Mouse (Mus musculus): ENCODE measurements around the gene Padi3. TPM values are rescaled to one million over a fixed set of nuclear protein-coding genes. Genes with fewer than 3 reads are reported as not detected.

Gene Padi3
- not detected for total RNA-seq (2021)

GRCm38 (mm10) chr4:140810458-140811260, at the start of gene Padi3:
Gene Padi3 (minus strand): TSS chr4:140810648.
- intact Hi-C loops (cut with DNase I), result no loop called here
- no peak for DNase-seq (ENCODE audit: low spot score in 2 of 2)

GRCm38 (mm10) chr4:140859291-140859690, 48.8 kb upstream of the Padi3 start:
- no peak for DNase-seq (ENCODE audit: low spot score in 2 of 2)
- intact Hi-C loops (cut with DNase I), result no loop called here

DNA sequence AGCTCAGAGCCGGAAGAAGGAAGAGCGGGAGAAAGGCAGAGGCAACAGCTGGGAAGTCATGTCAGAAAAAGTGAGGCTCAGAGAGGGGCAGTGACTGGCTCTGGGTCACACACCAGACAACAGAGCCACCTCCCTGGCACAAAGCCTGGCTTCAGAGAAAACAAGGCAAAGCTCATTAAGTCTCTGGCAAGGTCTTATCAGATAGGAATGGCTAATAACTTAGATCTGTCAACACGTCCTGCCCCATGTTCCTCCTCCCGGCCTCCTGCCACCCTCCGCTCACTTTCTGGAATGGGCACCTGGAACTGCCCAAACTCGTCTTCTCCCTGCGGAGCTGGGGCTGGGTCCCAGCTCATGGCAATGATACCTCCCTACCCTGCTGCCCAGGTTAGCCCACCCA, 47.4 kb upstream of the Padi3 start:
- intact Hi-C loops (cut with DNase I), result no loop called here
- no peak for DNase-seq (ENCODE audit: low spot score in 2 of 2)

- no peak for DNase-seq (ENCODE audit: low spot score in 2 of 2)
- intact Hi-C loops (cut with DNase I), result no loop called here
Observed at GRCm38 (mm10) chr4:140857041-140857440, 46.6 kb upstream of the Padi3 start.

DNA sequence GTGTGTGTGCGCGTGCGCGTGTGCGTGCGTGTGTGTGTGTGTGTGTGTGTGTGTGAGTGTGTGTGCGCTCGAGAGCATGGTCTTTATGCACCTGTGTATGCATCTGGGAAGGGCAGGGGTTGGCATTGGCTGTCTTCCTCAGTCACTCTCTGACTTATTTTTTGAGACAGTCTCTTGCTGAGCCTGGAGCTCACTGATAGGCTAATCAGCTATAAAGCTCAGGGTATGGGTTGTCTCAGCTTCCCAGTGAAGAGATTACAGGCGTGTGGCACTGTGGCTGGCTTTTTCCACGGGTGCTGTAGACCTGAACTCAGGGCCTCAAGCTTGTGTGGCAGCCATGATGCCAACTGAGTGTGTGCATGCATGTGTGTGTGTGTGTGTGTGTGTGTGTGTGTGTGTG, 44.7 kb upstream of the Padi3 start:
- intact Hi-C loops (cut with DNase I), result no loop called here
- no peak for DNase-seq (ENCODE audit: low spot score in 2 of 2)

- intact Hi-C loops (cut with DNase I), result no loop called here
- no peak for DNase-seq (ENCODE audit: low spot score in 2 of 2)
Observed at GRCm38 (mm10) chr4:140854455-140854864, 44.0 kb upstream of the Padi3 start.

DNA sequence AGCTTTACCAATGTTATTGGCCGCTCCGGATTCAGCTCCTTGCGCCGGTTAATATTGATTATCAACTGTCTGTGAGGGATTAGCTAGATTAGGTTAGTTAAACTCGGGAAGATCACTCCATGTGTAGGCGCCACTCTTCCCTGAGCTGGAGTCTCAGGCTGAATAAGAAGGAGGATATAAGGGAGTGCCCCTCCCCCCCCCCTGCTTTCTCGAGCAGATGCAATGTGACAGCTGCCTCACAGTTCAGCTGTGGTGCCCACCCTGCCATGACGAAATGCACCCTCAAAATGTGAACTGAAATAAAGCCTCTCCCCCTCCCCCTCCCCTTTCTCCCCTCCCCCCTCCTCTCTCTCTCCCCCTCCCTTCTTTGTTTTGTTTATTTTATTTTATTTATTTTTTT, 43.2 kb upstream of the Padi3 start:
- no peak for DNase-seq (ENCODE audit: low spot score in 2 of 2)
- intact Hi-C loops (cut with DNase I), result no loop called here

DNA sequence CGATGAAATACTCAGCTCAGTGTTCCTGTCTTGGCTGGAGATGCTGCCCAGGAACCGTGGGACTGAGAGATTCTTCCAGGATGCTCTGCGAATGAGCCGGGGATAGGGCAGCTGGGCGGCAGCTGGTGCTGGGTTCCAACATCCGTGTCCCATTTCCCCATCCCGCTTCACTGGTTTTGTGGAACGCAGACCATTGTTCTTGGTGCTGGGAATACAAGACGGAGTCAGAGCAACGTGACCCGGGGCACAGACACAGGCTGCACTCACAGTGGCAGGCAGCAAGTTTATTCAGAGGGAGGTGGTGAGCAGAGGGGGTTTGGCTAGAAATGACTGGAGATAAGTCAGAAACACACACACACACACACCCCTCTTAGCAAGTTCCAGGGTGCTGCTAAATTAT, 38.9 kb upstream of the Padi3 start:
- intact Hi-C loops (cut with DNase I), result no loop called here
- no peak for DNase-seq (ENCODE audit: low spot score in 2 of 2)

- DNase-seq (ENCODE audit: low spot score in 2 of 2), result no peak
- intact Hi-C loops (cut with DNase I), result no loop called here
Observed at GRCm38 (mm10) chr4:140845666-140846065, 35.2 kb upstream of the Padi3 start, which contains the start of gene Padi1. Gene Padi1 (minus strand): TSS chr4:140845778.

DNA sequence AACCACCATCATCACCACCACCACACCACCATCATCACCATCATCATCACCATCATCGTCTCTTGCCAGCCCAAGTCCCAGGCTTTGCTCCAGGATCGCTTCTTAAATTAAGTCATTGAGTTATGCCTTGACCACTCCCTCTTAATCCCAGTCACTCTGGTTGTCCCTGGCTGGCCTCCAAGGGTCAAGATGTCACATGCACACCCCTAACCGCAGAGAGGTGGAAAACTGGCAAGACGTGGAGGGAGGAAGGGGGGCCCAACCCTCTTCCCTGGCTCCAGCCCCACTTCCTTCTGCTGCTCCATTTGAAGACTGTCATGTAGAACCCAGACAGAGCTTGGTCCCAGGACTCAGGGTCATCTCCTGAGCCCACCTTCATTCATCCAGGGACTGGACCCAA, 34.5 kb upstream of the Padi3 start:
- no peak for DNase-seq (ENCODE audit: low spot score in 2 of 2)
- intact Hi-C loops (cut with DNase I), result no loop called here

GRCm38 (mm10) chr4:140843670-140844280, 33.3 kb upstream of the Padi3 start:
- intact Hi-C loops (cut with DNase I), result no loop called here
- DNase-seq (ENCODE audit: low spot score in 2 of 2), result no peak

DNA sequence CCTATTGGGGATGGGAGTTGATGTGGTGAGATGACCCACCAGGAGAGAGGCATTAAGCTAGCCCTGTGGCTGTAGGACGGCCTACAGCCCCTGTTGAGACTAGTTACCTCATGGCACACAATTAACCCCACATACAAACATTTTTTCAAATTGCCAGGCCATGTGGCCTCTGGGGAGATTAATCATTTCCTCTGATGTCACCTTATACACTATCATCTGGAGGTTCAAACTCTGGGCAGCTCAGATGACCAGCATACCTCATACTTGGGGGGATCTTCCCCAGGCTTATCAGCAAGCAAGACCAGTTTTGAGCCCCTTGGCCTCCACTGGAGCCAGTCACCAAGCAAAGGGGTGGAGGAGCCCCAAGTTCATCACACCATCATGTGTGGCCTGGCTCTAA, 32.5 kb upstream of the Padi3 start:
- DNase-seq (ENCODE audit: low spot score in 2 of 2), result no peak
- intact Hi-C loops (cut with DNase I), result no loop called here

DNA sequence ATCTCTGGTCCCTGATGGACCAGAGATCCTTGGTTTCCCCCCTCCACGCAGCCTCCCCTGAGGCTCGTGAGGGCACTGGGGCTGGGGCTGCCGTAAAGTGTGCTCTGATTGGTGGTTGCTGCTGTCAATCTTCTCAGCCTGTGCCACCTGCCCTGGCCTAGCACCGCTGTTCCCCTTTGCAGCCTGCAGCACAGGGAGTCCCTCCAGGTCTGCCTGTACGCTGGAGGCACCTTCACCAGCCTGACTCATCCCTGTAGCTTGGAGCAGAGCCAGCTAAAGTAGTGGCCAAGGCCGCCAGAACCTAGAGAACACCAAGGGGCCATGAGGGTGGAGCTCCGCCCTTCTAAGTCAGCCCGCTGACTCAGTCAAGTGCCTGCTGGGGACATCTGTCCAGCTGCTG, 27.4 kb upstream of the Padi3 start:
- intact Hi-C loops (cut with DNase I), result no loop called here
- DNase-seq (ENCODE audit: low spot score in 2 of 2), result no peak

- no peak for DNase-seq (ENCODE audit: low spot score in 2 of 2)
Observed at GRCm38 (mm10) chr4:140836208-140836866, 25.9 kb upstream of the Padi3 start.

DNA sequence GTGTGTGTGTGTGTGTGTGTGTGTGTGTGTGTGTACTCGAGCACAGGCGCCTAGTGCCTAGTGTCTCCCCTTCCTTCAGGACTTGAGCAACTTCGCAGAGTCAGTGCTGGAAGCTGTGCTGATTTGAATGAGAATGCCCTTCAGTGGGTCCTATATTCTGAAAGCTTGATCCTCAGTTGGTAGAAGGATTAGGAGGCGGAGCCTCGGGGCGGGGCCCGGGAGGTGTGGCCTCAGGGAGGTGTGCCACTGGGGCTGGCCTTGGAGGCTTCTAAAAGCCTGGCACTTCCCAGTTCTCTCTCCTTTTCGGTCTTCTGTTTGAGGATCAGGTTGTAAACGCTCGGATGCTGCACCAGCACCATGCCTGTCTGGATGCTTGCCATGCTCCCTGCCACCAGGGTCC, 25.2 kb upstream of the Padi3 start:
- intact Hi-C loops (cut with DNase I), result no loop called here
- no peak for DNase-seq (ENCODE audit: low spot score in 2 of 2)

More at GRCm38 (mm10) chr4:140836208-140836866, 25.9 kb upstream of the Padi3 start:
- intact Hi-C loops (cut with DNase I), result no loop called here

DNA sequence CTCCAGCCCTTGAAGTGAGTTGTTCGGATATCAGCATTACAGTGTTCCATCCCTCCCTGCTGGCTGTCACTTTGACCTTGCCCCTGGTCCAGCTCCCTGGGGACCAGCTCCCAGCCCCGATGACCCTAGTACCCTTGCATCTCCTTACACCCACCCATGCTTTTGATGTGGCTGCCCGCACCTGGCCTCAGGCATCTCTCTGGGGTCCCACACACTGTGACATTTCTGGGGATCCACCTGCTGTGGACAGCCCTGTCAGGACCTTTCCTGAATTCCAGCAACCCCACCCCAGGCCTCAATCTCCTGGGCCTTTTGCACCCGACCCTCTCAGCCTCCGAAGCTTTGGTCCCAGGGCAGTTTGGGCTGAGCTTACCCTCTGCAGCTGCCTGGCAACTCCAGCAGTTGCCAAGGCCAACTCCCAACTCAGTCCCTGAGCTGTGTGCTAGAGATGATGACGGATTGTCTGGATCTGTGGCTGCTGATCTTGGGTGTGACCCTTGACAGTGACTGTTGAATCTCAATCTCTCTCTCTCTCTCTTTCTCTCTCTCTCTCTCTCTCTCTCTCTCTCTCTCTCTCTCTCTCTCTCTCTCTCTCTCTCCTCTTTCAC, 24.0 kb upstream of the Padi3 start:
- intact Hi-C loops (cut with DNase I), result no loop called here
- DNase-seq (ENCODE audit: low spot score in 2 of 2), result no peak

DNA sequence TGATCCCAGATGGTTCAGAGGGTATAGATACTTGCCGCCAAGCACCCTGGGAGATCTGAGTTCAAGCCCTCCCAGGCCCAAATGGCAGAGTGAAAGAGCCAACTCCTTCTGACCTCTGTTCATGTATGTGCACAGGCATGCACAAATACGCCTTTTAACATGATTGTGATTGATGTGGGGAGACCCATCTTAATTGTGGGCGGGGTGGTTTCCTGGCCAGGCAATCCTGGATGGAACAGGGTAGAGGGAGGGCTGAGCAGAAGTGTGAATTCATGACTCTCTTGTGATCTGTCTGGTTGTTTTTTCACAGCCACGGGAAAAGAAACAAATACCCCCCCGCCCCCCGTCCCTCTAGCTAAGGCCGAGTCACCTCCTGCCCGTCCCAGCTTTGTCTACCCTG, 22.4 kb upstream of the Padi3 start:
- intact Hi-C loops (cut with DNase I), result no loop called here
- no peak for DNase-seq (ENCODE audit: low spot score in 2 of 2)

- intact Hi-C loops (cut with DNase I), result no loop called here
- DNase-seq (ENCODE audit: low spot score in 2 of 2), result no peak
Observed at GRCm38 (mm10) chr4:140831808-140832207, 21.4 kb upstream of the Padi3 start.

DNA sequence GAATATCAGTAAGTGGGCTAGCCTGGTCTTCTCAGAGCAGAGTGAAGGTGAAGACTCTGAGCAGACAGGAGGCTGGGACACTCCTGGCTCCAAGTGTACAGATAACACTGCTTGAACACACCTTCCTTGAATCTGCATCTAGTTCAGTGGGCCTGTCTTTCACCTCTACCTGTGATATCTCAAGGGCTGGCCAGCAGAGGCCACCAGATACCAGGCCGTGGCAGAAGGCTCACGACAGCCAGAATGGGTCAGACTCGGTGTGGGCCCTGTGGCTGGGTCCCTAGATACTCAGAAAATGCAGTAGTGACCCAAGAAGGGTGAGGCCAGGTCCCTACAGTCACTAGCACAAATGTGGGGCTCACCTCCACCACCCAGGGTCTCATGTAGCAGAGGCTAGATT, 16.8 kb upstream of the Padi3 start:
- no peak for DNase-seq (ENCODE audit: low spot score in 2 of 2)

DNA sequence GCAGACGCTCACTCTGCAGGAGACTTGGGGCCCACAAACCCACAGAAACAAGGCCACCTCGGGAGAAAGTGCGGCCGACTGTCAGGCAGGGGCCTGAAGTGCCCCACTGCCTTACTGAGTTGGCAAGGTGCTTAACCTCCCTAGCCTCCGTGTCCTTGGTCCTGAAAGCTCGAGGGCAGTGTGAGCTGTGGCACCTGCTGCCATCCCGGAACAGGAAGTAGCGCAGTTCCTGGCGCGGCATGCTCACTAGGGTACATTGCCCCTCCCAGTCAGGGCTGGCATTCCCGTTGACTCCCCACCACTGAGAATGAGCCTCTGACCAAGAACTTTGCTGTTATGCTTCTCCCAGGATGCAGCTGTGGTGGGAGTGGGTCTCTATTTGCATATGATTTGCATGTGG, 15.5 kb upstream of the Padi3 start:
- intact Hi-C loops (cut with DNase I), result no loop called here
- DNase-seq (ENCODE audit: low spot score in 2 of 2), result no peak

More for the DNA sequence above, 16.8 kb upstream of the Padi3 start:
- intact Hi-C loops (cut with DNase I), result no loop called here
